Mouse (Mus musculus) retina, postnatal 7 days (tissue): Measurements from ENCODE around the gene Dyrk3.
"Not testable (repeated sequence)": the region's sequence is repeated elsewhere in the genome, so short reads cannot be mapped to it uniquely, and the experiment has no call there.

Experiments used
- DNase-seq: peaks from one replicate; pipeline ENCODE4 v3.0.0-alpha.2; 2012; ENCODE audit warnings: low read depth, low spot score

The Dyrk3 gene

DNA sequence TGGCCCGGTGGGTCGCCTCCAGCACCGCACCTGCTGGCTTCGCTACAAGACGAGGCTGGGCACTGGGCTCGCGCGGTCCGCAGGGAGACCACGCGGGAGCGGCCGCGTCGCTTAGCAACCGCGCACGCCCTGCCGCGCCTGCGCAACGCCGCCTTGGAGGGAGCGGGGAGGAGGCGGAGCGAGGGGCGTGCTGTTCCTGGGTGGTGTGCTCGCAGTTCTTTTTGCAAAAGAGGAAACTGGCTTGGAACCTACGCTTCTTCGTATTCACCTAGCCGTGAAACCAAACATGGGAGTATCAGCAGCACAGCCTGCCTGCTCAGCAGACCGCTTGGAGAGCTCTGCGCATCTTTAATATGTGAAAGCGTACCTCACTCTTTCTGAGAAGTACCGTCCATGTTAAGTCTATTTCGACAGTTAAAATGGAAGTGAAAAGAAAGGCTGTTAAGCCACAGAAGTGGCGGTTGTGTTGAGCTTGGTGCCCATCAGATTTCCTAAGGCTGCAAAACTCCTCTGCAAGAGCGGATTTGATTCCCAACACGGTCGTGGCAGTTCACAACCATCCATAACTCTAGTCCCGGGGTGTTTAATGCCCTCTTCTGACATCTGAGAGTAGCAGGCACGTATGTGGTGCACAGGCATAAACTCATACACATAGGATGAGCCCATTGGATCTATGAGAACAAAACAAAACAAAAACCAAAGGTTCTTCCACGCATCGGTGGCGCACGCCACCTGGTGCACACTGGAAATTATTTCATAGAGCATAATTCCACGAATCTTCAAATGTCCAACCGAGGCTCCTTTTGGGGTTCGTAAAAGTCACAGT is at the start of gene Dyrk3:
TSS of gene Dyrk3 (minus strand) at position 150 of the 826 bp plus-strand sequence.
- peak; percentile 90 for DNase-seq

DNA sequence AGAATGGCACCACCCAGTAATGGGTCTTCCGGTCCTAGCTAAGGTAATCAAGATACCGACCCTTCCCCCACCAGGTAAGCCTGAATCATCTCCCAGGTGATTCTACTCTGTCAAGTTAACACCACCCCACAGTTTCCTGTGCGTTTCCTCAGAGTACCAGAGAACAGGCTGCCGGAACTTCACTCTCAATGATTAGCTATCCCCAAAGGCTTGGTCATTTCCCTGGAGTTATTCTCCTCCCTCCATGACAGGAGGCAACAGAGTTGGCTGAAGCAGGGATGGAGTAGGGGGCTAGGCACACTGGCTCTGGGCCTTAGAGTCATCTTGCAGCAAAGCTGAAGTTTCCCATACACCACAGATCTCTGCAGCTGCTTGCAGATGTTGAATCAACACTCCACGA is 49.7 kb upstream of the Dyrk3 start:
- no peak for DNase-seq

- DNase-seq, result no peak
Measured at GRCm38 (mm10) chr1:131186995-131187394, 48.9 kb upstream of the Dyrk3 start.

DNA sequence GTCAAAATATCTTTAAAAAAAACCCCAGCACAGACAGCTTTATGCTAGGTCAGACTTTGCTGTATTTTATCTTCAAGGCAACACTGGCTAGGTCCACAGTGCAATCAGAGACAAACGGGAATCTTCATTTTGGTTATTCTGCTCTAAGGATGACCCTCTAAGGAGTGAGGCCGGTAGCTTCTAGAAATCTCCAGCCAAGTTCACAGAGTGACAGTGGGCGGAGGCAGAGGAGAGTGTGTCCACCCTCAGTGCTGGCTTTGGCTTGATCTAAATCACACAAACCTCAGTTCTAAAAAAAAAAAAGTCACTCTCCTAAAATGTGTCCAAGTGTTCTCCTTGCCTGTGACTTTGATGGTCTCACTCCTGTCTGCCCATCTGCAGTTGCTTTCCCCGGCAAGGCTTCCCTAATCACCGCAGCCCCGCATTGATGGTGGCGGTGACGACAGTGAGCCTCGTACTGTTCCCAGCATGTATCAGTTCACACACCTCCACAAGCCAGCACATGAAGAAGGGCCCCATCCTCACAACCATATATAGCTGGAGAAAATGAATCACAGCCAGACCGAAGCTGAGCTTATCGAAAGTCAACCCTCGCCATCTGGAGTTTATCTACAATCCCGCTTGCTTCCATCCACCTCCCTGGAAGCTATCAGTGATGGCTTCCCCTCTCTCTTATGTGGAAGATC is 47.8 kb upstream of the Dyrk3 start:
- DNase-seq, result no peak

- DNase-seq, result no peak
Measured at GRCm38 (mm10) chr1:131184956-131185660, 47.0 kb upstream of the Dyrk3 start.

- DNase-seq, result no peak
Measured at GRCm38 (mm10) chr1:131184253-131184955, 46.3 kb upstream of the Dyrk3 start.

DNA sequence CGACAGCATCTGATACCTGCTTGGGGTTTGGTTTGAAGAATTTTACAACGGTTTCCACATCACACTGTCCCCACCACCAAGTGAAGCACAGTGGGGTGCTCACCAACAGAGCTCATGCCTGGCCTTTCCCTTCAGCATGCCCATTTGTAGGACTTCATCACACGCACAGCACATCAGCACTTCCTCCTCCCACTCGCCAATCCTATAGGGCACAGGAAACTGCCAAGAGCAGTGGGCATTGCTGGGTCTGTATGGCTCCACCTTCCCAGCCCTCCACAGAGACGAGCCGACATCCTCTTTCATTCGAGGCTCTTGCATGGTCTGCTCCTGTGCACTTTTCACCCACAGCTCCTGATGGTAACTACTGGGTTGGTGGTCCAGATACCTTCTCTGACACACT is 45.1 kb upstream of the Dyrk3 start:
- DNase-seq, result no peak

DNA sequence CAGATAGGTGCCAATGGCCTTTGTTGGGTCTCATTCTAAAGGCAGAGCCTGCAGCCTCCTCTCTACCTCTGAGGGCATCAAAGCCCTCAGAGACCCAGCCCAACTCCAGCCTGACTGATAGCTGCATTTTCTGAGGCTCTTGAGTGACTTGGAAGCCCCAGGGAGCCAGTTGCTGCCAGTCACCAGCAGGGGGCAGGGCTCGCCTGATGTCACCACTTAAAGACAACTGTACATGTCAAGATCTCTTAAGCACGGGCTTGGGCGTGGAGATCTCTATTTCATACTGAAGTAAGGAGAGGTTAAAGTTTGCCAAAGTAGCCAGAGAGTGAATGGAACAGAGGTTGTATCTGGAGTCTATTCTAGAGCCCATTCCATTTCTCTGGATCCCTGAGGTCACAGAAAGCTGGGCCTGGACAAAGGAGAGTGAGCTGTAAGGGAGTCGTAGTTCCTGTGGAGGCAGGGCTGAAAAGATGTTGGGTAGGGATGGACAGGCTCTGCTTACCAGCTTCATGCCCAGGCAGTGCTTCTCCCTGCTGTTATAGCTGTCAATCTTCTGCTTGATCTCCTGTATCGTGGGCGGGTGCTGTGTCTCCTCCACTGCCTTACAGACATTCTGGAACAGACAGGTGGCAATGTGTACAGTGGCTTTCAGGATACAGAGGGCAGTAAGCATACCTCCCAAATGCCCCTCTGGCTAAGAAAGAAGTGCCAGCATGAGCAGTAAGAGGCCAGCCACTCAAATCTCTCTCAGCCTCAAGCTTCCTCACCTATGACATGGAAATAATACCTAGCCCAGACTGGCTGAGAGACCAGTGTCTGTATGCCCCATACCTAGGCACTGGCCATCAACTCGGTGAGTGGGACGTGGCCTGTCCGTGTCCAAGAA is 43.7 kb upstream of the Dyrk3 start:
- DNase-seq, result peak; percentile 63

- DNase-seq, result no peak
Measured at GRCm38 (mm10) chr1:131180386-131180785, 42.2 kb upstream of the Dyrk3 start.

GRCm38 (mm10) chr1:131178083-131178482 is 39.9 kb upstream of the Dyrk3 start:
- no peak for DNase-seq

GRCm38 (mm10) chr1:131177249-131177648 is 39.1 kb upstream of the Dyrk3 start:
- DNase-seq, result no peak

DNA sequence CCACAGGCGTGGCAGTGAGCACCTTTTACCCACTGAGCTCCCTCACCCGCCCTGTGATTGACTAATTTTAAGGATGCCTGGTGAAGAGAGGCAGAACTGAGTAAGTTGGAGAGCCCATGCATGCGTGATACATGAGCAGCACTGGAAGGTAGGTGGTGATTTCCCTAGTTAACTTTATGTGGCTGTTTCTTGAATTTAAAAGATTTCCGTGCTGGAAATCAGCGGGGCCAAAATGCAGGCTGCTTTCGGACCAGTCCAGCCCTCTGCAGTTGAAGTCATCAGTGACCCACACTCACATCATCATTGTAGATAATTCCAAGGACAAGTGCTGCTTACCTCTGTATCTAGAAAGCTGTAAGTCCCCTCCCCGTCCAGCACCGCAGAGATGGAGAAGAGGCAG is 37.7 kb upstream of the Dyrk3 start:
- no peak for DNase-seq

DNA sequence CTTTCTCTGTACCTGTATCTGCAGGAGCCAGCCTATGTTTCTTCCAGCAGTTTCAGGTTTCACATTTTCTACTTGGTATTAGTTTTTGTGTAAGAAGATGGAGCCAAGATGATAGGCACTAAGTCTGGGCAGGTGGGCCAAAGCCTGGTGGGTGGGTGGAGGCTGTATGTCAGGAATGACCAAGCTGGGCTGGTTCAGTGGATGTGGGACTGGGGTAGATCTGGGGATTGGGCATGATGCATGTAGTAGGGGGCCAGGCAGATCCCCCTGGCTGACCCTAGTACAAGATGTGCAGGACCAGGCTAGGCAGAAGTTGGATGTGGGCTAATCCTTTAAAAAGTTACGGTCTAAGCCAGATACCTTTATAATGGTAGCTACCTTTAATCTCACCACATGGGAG is 37.0 kb upstream of the Dyrk3 start:
- no peak for DNase-seq

GRCm38 (mm10) chr1:131174299-131174861 is 36.2 kb upstream of the Dyrk3 start:
- DNase-seq, result no peak

- DNase-seq, result no peak
Measured at GRCm38 (mm10) chr1:131173809-131174208, 35.7 kb upstream of the Dyrk3 start.

- no peak for DNase-seq
Measured at GRCm38 (mm10) chr1:131173001-131173400, 34.9 kb upstream of the Dyrk3 start.

GRCm38 (mm10) chr1:131167612-131168011 is 29.5 kb upstream of the Dyrk3 start:
- no peak for DNase-seq

DNA sequence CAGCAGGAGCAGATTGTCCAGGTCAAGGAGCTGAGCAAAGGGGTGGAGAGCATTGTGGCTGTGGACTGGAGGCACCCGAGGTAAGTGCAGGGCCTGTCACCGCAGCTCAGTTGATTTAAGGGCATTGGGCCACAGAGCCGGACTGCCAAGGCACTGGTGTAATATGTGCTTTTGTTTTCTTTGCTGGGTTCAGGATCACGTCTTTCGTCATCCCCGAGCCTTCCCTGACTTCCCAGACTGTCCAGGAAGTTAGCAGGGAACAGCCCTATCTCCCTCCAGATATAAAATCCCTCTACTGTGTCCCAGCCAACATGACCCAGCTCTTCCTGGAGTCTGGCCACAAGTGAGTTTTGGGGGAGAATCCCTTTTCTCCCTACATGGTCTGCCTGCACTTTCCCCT is 26.3 kb upstream of the Dyrk3 start:
- DNase-seq, result no peak

- no peak for DNase-seq
Measured at GRCm38 (mm10) chr1:131161091-131161490, 23.0 kb upstream of the Dyrk3 start.

- DNase-seq, result not testable (repeated sequence)
Measured at GRCm38 (mm10) chr1:131159573-131160327, 21.6 kb upstream of the Dyrk3 start.
